Mouse (Mus musculus): ENCODE data around the gene Il3ra.

GRCm38 (mm10) chr14:14347836-14348621 lies 2.0 kb downstream of the Il3ra start:
- TF ChIP-seq ZNF384 (IDR thresholded peaks at IDR 0.05; ENCODE audit: low read depth, low read length) (no peak), HCFC1 (IDR thresholded peaks at IDR 0.05; ENCODE audit: borderline replicate concordance, insufficient read depth, low read length) (no peak), ZC3H11A (IDR thresholded peaks at IDR 0.05; ENCODE audit: borderline replicate concordance, low read depth, low read length) (no peak)

Measured in ES-E14 (cell line).